Comparison of ENCODE assay signal across 1 mouse cellular context in the genomic region with DNA sequence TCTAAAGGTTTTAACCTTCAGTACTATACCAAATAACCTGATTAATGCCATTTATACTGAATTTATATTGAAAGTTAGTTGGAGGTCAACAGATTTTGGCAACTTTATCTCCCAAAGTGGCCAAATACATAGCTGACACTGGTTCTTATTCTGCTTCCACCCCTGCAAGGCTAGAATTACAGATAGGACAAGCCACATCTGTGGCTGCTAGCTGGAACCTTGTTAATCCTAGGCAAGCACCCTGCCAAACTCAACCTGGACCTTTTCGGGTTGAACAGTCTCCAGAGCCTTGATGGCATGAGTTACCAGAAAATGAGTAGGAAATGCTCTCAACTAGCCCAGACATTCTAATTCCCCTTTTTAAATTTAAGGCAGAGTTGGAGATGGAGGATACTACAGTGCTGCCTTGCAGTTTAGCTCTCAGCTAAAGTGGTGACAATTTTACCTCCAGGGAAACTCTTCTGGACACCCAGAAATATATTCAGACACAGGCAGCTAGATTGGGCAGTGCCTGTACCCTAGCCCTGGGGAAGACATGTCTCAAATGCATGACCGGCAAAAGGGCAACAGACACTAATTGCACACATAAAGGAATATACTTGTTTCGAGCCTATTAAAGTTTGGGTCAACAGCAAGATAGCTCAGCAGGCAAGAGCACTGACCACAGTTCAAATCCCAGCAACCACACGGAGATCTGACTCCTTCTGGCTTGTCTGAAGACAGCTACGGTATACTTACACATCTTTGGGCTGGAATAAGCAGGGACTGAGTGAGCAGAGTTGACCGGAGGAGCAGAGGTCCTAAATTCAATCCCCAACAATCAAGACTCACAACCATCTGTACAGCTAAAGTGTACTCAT.
TF ChIP-seq lines count a peak whose summit lies in the region.

No protein-coding gene starts in this region.

TF ChIP-seq in MEL, 35 proteins besides CTCF, POLR2A, EP300 and RAD21:
- TF ChIP-seq POLR2AphosphoS5 (IDR thresholded peaks at IDR 0.05; ENCODE audit: borderline replicate concordance, low read depth, low read length) (peak; percentile 14; the same call in 1 of the 2 replicates), ETS1 (IDR thresholded peaks at IDR 0.05; ENCODE audit: low read depth, low read length) (no peak), HCFC1 (IDR thresholded peaks at IDR 0.05; ENCODE audit: low read depth, low read length) (no peak), CHD1 (IDR thresholded peaks at IDR 0.05; ENCODE audit: low read depth, low read length) (no peak), ZMIZ1 (IDR thresholded peaks at IDR 0.05; ENCODE audit: low read depth, low read length) (peak; percentile 84), ZKSCAN1 (IDR thresholded peaks at IDR 0.05; ENCODE audit: low read depth, low read length) (no peak), UBTF (IDR thresholded peaks at IDR 0.05; ENCODE audit: borderline replicate concordance, insufficient read depth, low read depth, low read length) (no peak), SMC3 (IDR thresholded peaks at IDR 0.05; ENCODE audit: low read depth, low read length) (0 out of 2 replicates have a peak, but pooled peaks have one; percentile 6), NELFE (IDR thresholded peaks at IDR 0.05; ENCODE audit: low read depth, low read length) (no peak; the same call in 1 of the 2 replicates), TAL1 (IDR thresholded peaks at IDR 0.05; ENCODE audit: low read length) (no peak), E2F4 (IDR thresholded peaks at IDR 0.05; ENCODE audit: borderline replicate concordance, low read depth, low read length) (no peak), ELF1 (IDR thresholded peaks at IDR 0.05; ENCODE audit: low read depth, low read length) (no peak), POLR2AphosphoS2 (IDR thresholded peaks at IDR 0.05; ENCODE audit: low read length) (peak; percentile 99), TBP (IDR thresholded peaks at IDR 0.05; ENCODE audit: low read depth, low read length) (no peak), ZNF384 (IDR thresholded peaks at IDR 0.05; ENCODE audit: low read depth, low read length) (no peak), TCF12 (IDR thresholded peaks at IDR 0.05; ENCODE audit: low read depth, low read length) (no peak), MEF2A (IDR thresholded peaks at IDR 0.05; ENCODE audit: extremely low read depth, insufficient replicate concordance, low read depth, low read length, poor library complexity, severe bottlenecking) (no peak), MAFK (IDR thresholded peaks at IDR 0.05; ENCODE audit: borderline replicate concordance, low read depth, low read length) (0 out of 2 replicates have a peak, but pooled peaks have one; percentile 5), GABPA (IDR thresholded peaks at IDR 0.05; ENCODE audit: low read depth, low read length) (no peak), RCOR1 (IDR thresholded peaks at IDR 0.05; ENCODE audit: low read depth, low read length) (0 out of 2 replicates have a peak, but pooled peaks have one; percentile 31), BHLHE40 (IDR thresholded peaks at IDR 0.05; ENCODE audit: borderline replicate concordance, low read depth, low read length) (no peak), USF1 (IDR thresholded peaks at IDR 0.05; ENCODE audit: low read depth, low read length) (no peak), MYC (IDR thresholded peaks at IDR 0.05; ENCODE audit: low read depth, low read length) (peak; percentile 8; the same call in 1 of the 2 replicates), USF2 (IDR thresholded peaks at IDR 0.05; ENCODE audit: borderline replicate concordance in 1 of 2, insufficient read depth in 1 of 2, low read depth in 1 of 2, low read length in 2 of 2) (no peak), CHD2 (IDR thresholded peaks at IDR 0.05; ENCODE audit: low read length) (no peak; the same call in 1 of the 2 replicates), MYB (IDR thresholded peaks at IDR 0.05; ENCODE audit: low read depth, low read length) (peak; percentile 6; the same call in 1 of the 2 replicates), MXI1 (IDR thresholded peaks at IDR 0.05; ENCODE audit: low read depth, low read length) (no peak), KAT2A (conservative IDR thresholded peaks at IDR 0.05; ENCODE audit: low read depth, low read length) (no peak), GATA1 (IDR thresholded peaks at IDR 0.05; ENCODE audit: low read depth, low read length) (no peak), ZC3H11A (IDR thresholded peaks at IDR 0.05; ENCODE audit: low read depth, low read length) (no peak), JUND (IDR thresholded peaks at IDR 0.05; ENCODE audit: low read depth, low read length) (no peak), SIN3A (IDR thresholded peaks at IDR 0.05; ENCODE audit: low read length) (no peak), MAZ (IDR thresholded peaks at IDR 0.05; ENCODE audit: low read depth, low read length) (no peak), NRF1 (IDR thresholded peaks at IDR 0.05; ENCODE audit: insufficient read depth, low read depth, low read length, poor library complexity, severe bottlenecking) (no peak), MAX (IDR thresholded peaks at IDR 0.05; ENCODE audit: low read length) (no peak)
